12 mouse cellular contexts compared by ENCODE assay signal in the genomic region with DNA sequence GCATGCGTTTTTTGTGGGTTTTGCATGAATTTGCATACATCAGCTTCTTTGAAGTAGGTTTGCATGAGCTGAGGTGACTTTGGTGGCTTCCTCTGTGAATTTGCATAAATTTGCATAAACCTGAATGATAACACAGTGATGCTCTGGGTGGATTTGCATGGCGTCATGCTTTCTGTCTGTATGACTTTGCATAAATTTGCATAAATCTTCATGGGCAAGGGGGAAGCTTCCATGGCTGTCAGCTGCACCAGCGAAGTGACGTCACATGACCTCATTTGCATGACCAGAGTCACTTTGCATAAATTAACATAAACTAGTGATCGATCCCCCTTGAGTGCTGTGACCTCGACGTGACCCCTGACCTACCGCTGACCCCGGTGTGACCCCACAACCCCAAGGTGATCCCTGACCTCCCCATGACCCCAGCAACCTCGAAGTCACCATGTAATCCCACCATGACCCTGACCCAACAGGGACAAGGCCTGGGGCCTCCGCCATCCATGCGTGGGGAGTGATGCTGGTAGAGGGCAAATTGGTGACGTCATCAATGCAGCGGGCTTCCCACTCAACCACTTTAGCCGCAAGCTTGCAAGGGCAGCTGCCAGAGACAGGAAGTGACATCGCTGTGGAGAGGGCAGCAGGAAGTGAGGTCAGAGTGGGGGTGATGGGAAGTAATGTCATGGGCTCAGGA.
A peak's percentile ranks its signal among the peaks of the same experiment; 100 is the strongest.
DNase-seq lines count a peak whose midpoint lies in the region; ATAC-seq and TF ChIP-seq lines count a peak whose summit lies in the region.
"Had no signal": no experiment of that assay in that cellular context is flagged by ENCODE, and none has a peak within 500 bp of the region (broad histone marks: within the 10 kb centered on the region; RNA-seq: fewer than 3 reads in every experiment).

No protein-coding gene starts in this region.

- H3K27ac ChIP-seq in midbrain, embryonic 11.5 days (ENCODE audit: low read depth, low read length): no peak overlapping the region
- H3K27ac ChIP-seq in midbrain, embryonic 13.5 days: no peak overlapping the region
- H3K27ac ChIP-seq in liver, postnatal 0 days (ENCODE audit: low read depth): no peak overlapping the region

- H3K36me3 ChIP-seq in midbrain, embryonic 11.5 days (ENCODE audit: control insufficient read depth, insufficient read depth, low read length): peaks cover 13% of the 10 kb centered on the region; the same call in 1 of the 2 replicates
- H3K36me3 ChIP-seq in midbrain, embryonic 13.5 days: peaks cover 41% of the 10 kb centered on the region
- H3K36me3 ChIP-seq in liver, postnatal 0 days (replicated peaks; ENCODE audit: insufficient read depth, low read length): peaks cover 37% of the 10 kb centered on the region

- TF ChIP-seq CTCF in liver, postnatal 0 days (IDR thresholded peaks at IDR 0.05; ENCODE audit: low read depth): no peak

- WGBS in midbrain, embryonic 11.5 days: 94% methylated on average over 16 of the region's 16 CpGs
- 80% methylated on average over 16 of the region's 16 CpGs for WGBS in midbrain, embryonic 13.5 days
- WGBS in liver, postnatal 0 days (ENCODE audit: insufficient replicate concordance): 91% methylated on average over 16 of the region's 16 CpGs

- no peak overlapping the region for H3K4me2 ChIP-seq in midbrain, embryonic 11.5 days
- H3K4me2 ChIP-seq in midbrain, embryonic 13.5 days (replicated peaks): no peak overlapping the region
- H3K4me2 ChIP-seq in liver, postnatal 0 days (ENCODE audit: low read depth, low read length): no peak overlapping the region
- H3K4me2 ChIP-seq: heart, embryonic 11.5 days; liver, embryonic 11.5 days had no signal

- no peak overlapping the region for H3K9ac ChIP-seq in midbrain, embryonic 11.5 days (ENCODE audit: low read length)
- no peak overlapping the region for H3K9ac ChIP-seq in midbrain, embryonic 13.5 days (replicated peaks)
- H3K9ac ChIP-seq in liver, postnatal 0 days (replicated peaks): no peak overlapping the region

- H3K9me3 ChIP-seq in midbrain, embryonic 11.5 days (ENCODE audit: control insufficient read depth, low read length): peaks cover 3% of the 10 kb centered on the region
- peaks cover 3% of the 10 kb centered on the region; the same call in 1 of the 2 replicates for H3K9me3 ChIP-seq in midbrain, embryonic 13.5 days
- H3K9me3 ChIP-seq in liver, postnatal 0 days (ENCODE audit: low read length): peaks cover 4% of the 10 kb centered on the region

- H3K4me1 ChIP-seq in midbrain, embryonic 11.5 days (ENCODE audit: control insufficient read depth, insufficient read depth, low read length): no peaks in the 10 kb centered on the region
- peaks cover 7% of the 10 kb centered on the region; the same call in 1 of the 2 replicates for H3K4me1 ChIP-seq in midbrain, embryonic 13.5 days (replicated peaks)
- H3K4me1 ChIP-seq in liver, postnatal 0 days (ENCODE audit: insufficient read depth): peaks cover 11% of the 10 kb centered on the region

- no peak overlapping the region for H3K4me3 ChIP-seq in midbrain, embryonic 11.5 days (ENCODE audit: low read depth, low read length)
- no peak overlapping the region for H3K4me3 ChIP-seq in midbrain, embryonic 13.5 days (replicated peaks)
- H3K4me3 ChIP-seq in liver, postnatal 0 days (ENCODE audit: low read depth, low read length): no peak overlapping the region

- DNase-seq in cerebellum, adult 11 months: peak; percentile 22
- DNase-seq in midbrain, embryonic 11.5 days (ENCODE audit: low spot score, missing footprints): peak; percentile 91
- peak; percentile 17 to 21 for DNase-seq in cerebellum, postnatal 10 days
- DNase-seq in retina, embryonic 14.5 days (ENCODE audit: low spot score): peak; percentile 18
- no peak for DNase-seq in layer of hippocampus, postnatal 14 days (ENCODE audit: low spot score in 2 of 2)
- DNase-seq in liver, postnatal 0 days: no peak
- DNase-seq: adrenal gland, postnatal 10 days; kidney, postnatal 14 days had no signal

- TF ChIP-seq EP300 in liver, postnatal 0 days (IDR thresholded peaks at IDR 0.05; ENCODE audit: low read depth): no peak

- H3K27me3 ChIP-seq in midbrain, embryonic 11.5 days (ENCODE audit: control insufficient read depth, insufficient read depth, low read length): no peaks in the 10 kb centered on the region
- H3K27me3 ChIP-seq in midbrain, embryonic 13.5 days: no peaks in the 10 kb centered on the region
- H3K27me3 ChIP-seq in liver, postnatal 0 days (ENCODE audit: insufficient read depth, low read length): no peaks in the 10 kb centered on the region

- ATAC-seq in cerebellum, adult (ENCODE audit: insufficient number of reproducible peaks, low FRiP score, low TSS enrichment): no peak
- peak; percentile 13 for ATAC-seq in midbrain, embryonic 11.5 days (ENCODE audit: low FRiP score)
- no peak for ATAC-seq in midbrain, embryonic 13.5 days
- ATAC-seq in liver, postnatal 0 days: no peak

Comparison
In these comparisons a context has a peak if more than half of its experiments do, and no peak if none do; other contexts are left out.
1. DNase-seq: peak in cerebellum, adult 11 months (single experiment), midbrain, embryonic 11.5 days (single experiment), cerebellum, postnatal 10 days (2 of 2) and retina, embryonic 14.5 days (single experiment); none in layer of hippocampus, postnatal 14 days (0 of 2) and liver, postnatal 0 days (single experiment).